Mouse (Mus musculus) gastrocnemius, postnatal 25 days (tissue): ENCODE measurements around the gene Plscr2. TPM values are rescaled to one million over a fixed set of nuclear protein-coding genes. Genes with fewer than 3 reads are reported as not detected.

Source experiments
- microRNA-seq, 2 experiments: library from miRNA; unstranded; fragments of <30 nt; microRNA quantifications; one replicate each; pipeline ENCODE4 v1.2.0; 2021; ENCODE audit warnings: borderline replicate concordance in 2 of 2
- total RNA-seq, 2 experiments: library from RNA; stranded (reverse); gene quantifications; 1 replicate in 1 of 2; 2 replicates in 1 of 2; pipeline ENCODE4 v1.2.3; 2021

The Plscr2 gene
- total RNA-seq, 2 experiments from 2014 or later, result 1.3 to 1.5 TPM

Small RNA genes lying within 50 kb of the gene (microRNA-seq; reads per million reads assigned to microRNA genes)
- 0 reads per million in 2 experiments for gene Mir6386

Other genes starting within 250 kb of the Plscr2 start
- not detected for gene Plscr5, start 82.7 kb upstream of the Plscr2 start, total RNA-seq
- 1 to 10 TPM in 1 of 2 experiments, under 1 TPM in 1; 0.97 to 1.2 TPM for gene Plscr1, start 25.9 kb upstream of the Plscr2 start, total RNA-seq
- not detected for gene 1700057G04Rik, start 33.8 kb downstream of the Plscr2 start, total RNA-seq
- gene Plscr4, start 181.8 kb downstream of the Plscr2 start, total RNA-seq, result 1 to 10 TPM; 3.1 to 3.7 TPM